Mouse (Mus musculus) midbrain, postnatal 0 days (tissue): Measurements from ENCODE around the gene Hapln2. TPM values are rescaled to one million over a fixed set of nuclear protein-coding genes. Genes with fewer than 3 reads are reported as not detected.
A peak's percentile ranks its signal among the peaks of the same experiment; 100 is the strongest.

Experiments used
- ATAC-seq: fragments of 200-750 bp; cut with Nextera tagmentation; 2 replicates; pipeline ENCODE4 v1.8.0; 2017; ENCODE audit warnings: moderate number of reproducible peaks, mild to moderate bottlenecking, moderate TSS enrichment, moderate library complexity; ENCODE audit not compliant: low FRiP score
- DNase-seq: peaks from one replicate; pipeline ENCODE4 v3.0.0-alpha.2; 2015; ENCODE audit warnings: low spot score
- H3K27ac ChIP-seq: fragments of 300-500 bp; sonication (generic); 2 replicates; pipeline ENCODE4 v1.5.1; 2014; ENCODE audit warnings: low read depth, mild to moderate bottlenecking, low read length, mixed read lengths
- H3K27me3 ChIP-seq: fragments of 300-500 bp; sonication (generic); 2 replicates; pipeline ENCODE4 v1.6.1; 2014; ENCODE audit warnings: low read length, control low read depth, mixed read lengths; ENCODE audit not compliant: insufficient read depth
- H3K36me3 ChIP-seq: fragments of 300-500 bp; sonication (generic); 2 replicates; pipeline ENCODE4 v1.6.1; 2014; ENCODE audit warnings: low read length, control low read depth, mixed read lengths; ENCODE audit not compliant: insufficient read depth
- H3K4me1 ChIP-seq: fragments of 300-500 bp; sonication (generic); 2 replicates; pipeline ENCODE4 v1.6.1; 2014; ENCODE audit warnings: mild to moderate bottlenecking, control low read depth, antibody characterized with exemption, low read length, mixed read lengths; ENCODE audit not compliant: insufficient read depth
- H3K4me2 ChIP-seq: fragments of 300-500 bp; sonication (generic); 2 replicates; pipeline ENCODE4 v1.6.1; 2014; ENCODE audit warnings: low read depth, mild to moderate bottlenecking, low read length, mixed read lengths; ENCODE audit not compliant: poor library complexity, severe bottlenecking
- H3K4me3 ChIP-seq: fragments of 300-500 bp; sonication (generic); 2 replicates; pipeline ENCODE4 v1.5.1; 2014; ENCODE audit warnings: low read depth, mild to moderate bottlenecking, low read length, moderate library complexity
- H3K9ac ChIP-seq: fragments of 300-500 bp; sonication (generic); replicated peaks from 2 replicates; pipeline ENCODE4 v1.6.1; 2014; ENCODE audit warnings: mild to moderate bottlenecking, low read length, moderate library complexity, mixed read lengths; ENCODE audit not compliant: poor library complexity, severe bottlenecking
- H3K9me3 ChIP-seq: fragments of 300-500 bp; sonication (generic); 2 replicates; pipeline ENCODE4 v1.6.1; 2016; ENCODE audit warnings: low read length, control low read depth
- CTCF ChIP-seq: IDR thresholded peaks from 2 replicates; pipeline ENCODE4 v1.5.1; 2016; ENCODE audit warnings: antibody characterized with exemption, mild to moderate bottlenecking
- WGBS: fragments of 180-500 bp; shearing (Covaris S2); extraction: QIAGEN DNeasy Blood & Tissue Kit; methylation state at CpG from one replicate; pipeline ENCODE4 v1.1.7; 2014; 5-methylcytosine and 5-hydroxymethylcytosine counted together
- polyA plus RNA-seq: library from polyadenylated mRNA; unstranded; fragments of >200 nt; fragmentation: Nextera tagmentation; extraction: Ambion mirVana; gene quantifications from 2 replicates; pipeline ENCODE4 v1.2.1, GENCODE M21; 2015
- total RNA-seq: library from RNA; depleted of rRNA; stranded (reverse); fragments of >200 nt; gene quantifications from 2 replicates; pipeline ENCODE4 v1.2.3, GENCODE M21; 2014

Gene Hapln2
- total and polyA plus RNA-seq, 2 experiments from 2014 or later, result 0.85 to 3.0 TPM

GRCm38 (mm10) chr3:88010634-88011265 is 16.6 kb downstream of the Hapln2 start:
- 0 out of 2 replicates have a peak, but pooled peaks cover 3% of the 10 kb centered on the region for H3K27me3 ChIP-seq
- H3K36me3 ChIP-seq, result no peaks in the 10 kb centered on the region
- H3K4me3 ChIP-seq, result no peak overlapping the region
- peak; percentile 60 for TF ChIP-seq CTCF
- WGBS, result 12% methylated on average over 6 of the region's 6 CpGs
- DNase-seq (no peak), ATAC-seq (no peak)
- no peak overlapping the region for H3K9ac ChIP-seq
- no peak overlapping the region for H3K27ac ChIP-seq
- H3K4me2 ChIP-seq, result no peak overlapping the region
- H3K9me3 ChIP-seq, result no peaks in the 10 kb centered on the region
- H3K4me1 ChIP-seq, result no peaks in the 10 kb centered on the region

GRCm38 (mm10) chr3:88005822-88006786 is 21.3 kb downstream of the Hapln2 start:
- ATAC-seq (no peak), DNase-seq (no peak)
- Histone ChIP-seq H3K4me2 (no peak overlapping the region), H3K27me3 (peaks cover 17% of the 10 kb centered on the region), H3K9me3 (no peaks in the 10 kb centered on the region), H3K9ac (no peak overlapping the region), H3K36me3 (no peaks in the 10 kb centered on the region), H3K4me1 (peaks cover 9% of the 10 kb centered on the region; the same call in 1 of the 2 replicates), H3K27ac (no peak overlapping the region), H3K4me3 (no peak overlapping the region)
- WGBS, result 81% methylated on average over 18 of the region's 18 CpGs
- peak; percentile 61 for TF ChIP-seq CTCF

- H3K27ac ChIP-seq, result peak overlapping the region; percentile 55
- H3K27me3 ChIP-seq, result peaks cover 45% of the 10 kb centered on the region
- no peak overlapping the region for H3K9ac ChIP-seq
Measured at GRCm38 (mm10) chr3:88002291-88002976, 24.9 kb downstream of the Hapln2 start.

GRCm38 (mm10) chr3:88000816-88001595 is 26.4 kb downstream of the Hapln2 start:
- ATAC-seq, result no peak
- peak; percentile 35 for DNase-seq
- Histone ChIP-seq H3K27me3 (peaks cover 58% of the 10 kb centered on the region), H3K4me2 (peak overlapping the region; percentile 92), H3K4me1 (peaks cover 24% of the 10 kb centered on the region), H3K9ac (no peak overlapping the region), H3K9me3 (no peaks in the 10 kb centered on the region), H3K27ac (peak overlapping the region; percentile 65), H3K36me3 (no peaks in the 10 kb centered on the region), H3K4me3 (peak overlapping the region; percentile 45)
- TF ChIP-seq CTCF, result no peak
- 17% methylated on average over 11 of the region's 11 CpGs for WGBS

More at GRCm38 (mm10) chr3:88002291-88002976, 24.9 kb downstream of the Hapln2 start:
- TF ChIP-seq CTCF, result peak; percentile 47
- Histone ChIP-seq H3K36me3 (no peaks in the 10 kb centered on the region), H3K4me3 (no peak overlapping the region), H3K4me1 (peaks cover 16% of the 10 kb centered on the region), H3K4me2 (peak overlapping the region; percentile 28), H3K9me3 (no peaks in the 10 kb centered on the region)
- DNase-seq (peak; percentile 75), ATAC-seq (peak; percentile 13)
- 2% methylated on average over 17 of the region's 17 CpGs for WGBS

- Histone ChIP-seq H3K4me2 (peak within 1 kb of the TSS; percentile 92), H3K27me3 (peaks cover 66% of the 10 kb centered on the region), H3K4me3 (peak within 1 kb of the TSS; percentile 45), H3K9me3 (no peaks in the 10 kb centered on the region), H3K9ac (peak within 1 kb of the TSS; percentile 67), H3K27ac (peak within 1 kb of the TSS; percentile 65), H3K36me3 (no peaks in the 10 kb centered on the region), H3K4me1 (peaks cover 24% of the 10 kb centered on the region)
- peak; percentile 40 for TF ChIP-seq CTCF
- ATAC-seq (peak; percentile 48), DNase-seq (peak; percentile 68)
- under 1% methylated on average over 37 of the region's 39 CpGs for WGBS
Measured at GRCm38 (mm10) chr3:88000181-88000580, 27.2 kb downstream of the Hapln2 start, which contains the start of gene Bcan. Gene Bcan, minus strand, starts transcription at chr3:88000230.
